ENCODE assay signal across 14 mouse cellular contexts in genomic region chr8:70650351-70650750, GRCm38 (mm10). TPM values are rescaled to one million over a fixed set of nuclear protein-coding genes. Genes with fewer than 3 reads are reported as not detected.
A peak's percentile ranks its signal among the peaks of the same experiment; 100 is the strongest.
DNase-seq lines count a peak whose midpoint lies in the region; ATAC-seq lines count a peak whose summit lies in the region.
"Had no signal": no experiment of that assay in that cellular context is flagged by ENCODE, and none has a peak within 500 bp of the region (broad histone marks: within the 10 kb centered on the region; RNA-seq: fewer than 3 reads in every experiment).

No protein-coding gene starts in this region.

- H3K4me3 ChIP-seq in forebrain, embryonic 10.5 days: no peak overlapping the region
- no peak overlapping the region for H3K4me3 ChIP-seq in forebrain, embryonic 16.5 days (replicated peaks; ENCODE audit: low read length)
- H3K4me3 ChIP-seq in hindbrain, embryonic 10.5 days: no peak overlapping the region
- H3K4me3 ChIP-seq in hindbrain, embryonic 11.5 days (ENCODE audit: low read depth, low read length): no peak overlapping the region
- H3K4me3 ChIP-seq in midbrain, embryonic 12.5 days: no peak overlapping the region
- H3K4me3 ChIP-seq in midbrain, embryonic 14.5 days (replicated peaks; ENCODE audit: low read depth, low read length): no peak overlapping the region
- H3K4me3 ChIP-seq in neural tube, embryonic 14.5 days (ENCODE audit: low read depth, low read length): no peak overlapping the region
- H3K4me3 ChIP-seq: embryonic facial prominence, embryonic 13.5 days; liver, embryonic 12.5 days had no signal

- no peak for DNase-seq in forebrain, embryonic 10.5 days (ENCODE audit: extremely low spot score, low spot score)
- no peak for DNase-seq in hindbrain, embryonic 10.5 days (ENCODE audit: low spot score)
- no peak for DNase-seq in hindbrain, embryonic 11.5 days (ENCODE audit: low spot score)
- DNase-seq in midbrain, embryonic 14.5 days: no peak
- DNase-seq in frontal cortex, postnatal 36 days (ENCODE audit: low spot score in 2 of 2): no peak
- DNase-seq: adrenal gland, postnatal 25 days; cerebellum, postnatal 36 days; kidney, adult 9 months; lung, postnatal 4 days had no signal

- peaks cover 64% of the 10 kb centered on the region for H3K4me1 ChIP-seq in forebrain, embryonic 10.5 days
- H3K4me1 ChIP-seq in forebrain, embryonic 16.5 days (replicated peaks; ENCODE audit: control insufficient read depth, insufficient read depth, low read length): peaks cover 10% of the 10 kb centered on the region
- peaks cover 70% of the 10 kb centered on the region for H3K4me1 ChIP-seq in hindbrain, embryonic 10.5 days (replicated peaks)
- H3K4me1 ChIP-seq in hindbrain, embryonic 11.5 days (replicated peaks; ENCODE audit: control insufficient read depth, insufficient read depth, low read length): peaks cover 14% of the 10 kb centered on the region
- H3K4me1 ChIP-seq in midbrain, embryonic 12.5 days: peaks cover 37% of the 10 kb centered on the region
- 0 out of 2 replicates have a peak, but pooled peaks cover 14% of the 10 kb centered on the region for H3K4me1 ChIP-seq in midbrain, embryonic 14.5 days (ENCODE audit: control insufficient read depth, insufficient read depth, low read length)
- peaks cover 24% of the 10 kb centered on the region for H3K4me1 ChIP-seq in neural tube, embryonic 14.5 days (ENCODE audit: control insufficient read depth, insufficient read depth, low read length)

- ATAC-seq in forebrain, embryonic 16.5 days: no peak
- ATAC-seq in hindbrain, embryonic 11.5 days (ENCODE audit: low FRiP score): no peak
- no peak for ATAC-seq in midbrain, embryonic 12.5 days (ENCODE audit: low FRiP score, low read depth)
- ATAC-seq in midbrain, embryonic 14.5 days (ENCODE audit: low FRiP score, low TSS enrichment): no peak
- no peak for ATAC-seq in neural tube, embryonic 14.5 days (ENCODE audit: low read depth)
- ATAC-seq: liver, embryonic 12.5 days had no signal

- no peak overlapping the region for H3K4me2 ChIP-seq in forebrain, embryonic 16.5 days (ENCODE audit: low read length)
- H3K4me2 ChIP-seq in hindbrain, embryonic 11.5 days (replicated peaks; ENCODE audit: low read depth, low read length): no peak overlapping the region
- no peak overlapping the region for H3K4me2 ChIP-seq in midbrain, embryonic 12.5 days (replicated peaks)
- H3K4me2 ChIP-seq in midbrain, embryonic 14.5 days (ENCODE audit: low read length): no peak overlapping the region
- no peak overlapping the region for H3K4me2 ChIP-seq in neural tube, embryonic 14.5 days (ENCODE audit: low read depth, low read length)
- H3K4me2 ChIP-seq: liver, embryonic 12.5 days had no signal

- peaks cover 60% of the 10 kb centered on the region for H3K36me3 ChIP-seq in forebrain, embryonic 10.5 days (replicated peaks)
- 0 out of 2 replicates have a peak, but pooled peaks cover 2% of the 10 kb centered on the region for H3K36me3 ChIP-seq in forebrain, embryonic 16.5 days (ENCODE audit: control insufficient read depth, insufficient read depth)
- H3K36me3 ChIP-seq in hindbrain, embryonic 10.5 days: peaks cover 67% of the 10 kb centered on the region
- H3K36me3 ChIP-seq in hindbrain, embryonic 11.5 days (ENCODE audit: control insufficient read depth, insufficient read depth, low read length): peaks cover 15% of the 10 kb centered on the region; the same call in 1 of the 2 replicates
- peaks cover 39% of the 10 kb centered on the region for H3K36me3 ChIP-seq in midbrain, embryonic 12.5 days
- H3K36me3 ChIP-seq in midbrain, embryonic 14.5 days (ENCODE audit: control insufficient read depth, insufficient read depth, low read length): peaks cover 31% of the 10 kb centered on the region
- H3K36me3 ChIP-seq in neural tube, embryonic 14.5 days (ENCODE audit: control insufficient read depth, insufficient read depth, low read length): 0 out of 2 replicates have a peak, but pooled peaks cover 4% of the 10 kb centered on the region

- H3K9me3 ChIP-seq in forebrain, embryonic 10.5 days: no peaks in the 10 kb centered on the region
- no peaks in the 10 kb centered on the region for H3K9me3 ChIP-seq in forebrain, embryonic 16.5 days (ENCODE audit: control insufficient read depth, low read length)
- H3K9me3 ChIP-seq in hindbrain, embryonic 10.5 days: no peaks in the 10 kb centered on the region
- H3K9me3 ChIP-seq in hindbrain, embryonic 11.5 days (ENCODE audit: control insufficient read depth, low read length): no peaks in the 10 kb centered on the region
- H3K9me3 ChIP-seq in midbrain, embryonic 12.5 days: no peaks in the 10 kb centered on the region
- no peaks in the 10 kb centered on the region for H3K9me3 ChIP-seq in midbrain, embryonic 14.5 days (ENCODE audit: control insufficient read depth, low read length)
- H3K9me3 ChIP-seq in neural tube, embryonic 14.5 days (ENCODE audit: control insufficient read depth, low read length): no peaks in the 10 kb centered on the region
- H3K9me3 ChIP-seq: embryonic facial prominence, embryonic 13.5 days; liver, embryonic 12.5 days had no signal

- H3K27me3 ChIP-seq in forebrain, embryonic 10.5 days (ENCODE audit: poor library complexity, severe bottlenecking): no peaks in the 10 kb centered on the region
- H3K27me3 ChIP-seq in forebrain, embryonic 16.5 days (replicated peaks; ENCODE audit: control insufficient read depth, insufficient read depth, low read length): no peaks in the 10 kb centered on the region
- H3K27me3 ChIP-seq in hindbrain, embryonic 10.5 days (ENCODE audit: insufficient read depth, poor library complexity, severe bottlenecking): no peaks in the 10 kb centered on the region
- H3K27me3 ChIP-seq in hindbrain, embryonic 11.5 days (ENCODE audit: control insufficient read depth, insufficient read depth, low read length): no peaks in the 10 kb centered on the region
- H3K27me3 ChIP-seq in midbrain, embryonic 12.5 days: no peaks in the 10 kb centered on the region
- no peaks in the 10 kb centered on the region for H3K27me3 ChIP-seq in midbrain, embryonic 14.5 days (ENCODE audit: control insufficient read depth, insufficient read depth, low read length)
- no peaks in the 10 kb centered on the region for H3K27me3 ChIP-seq in neural tube, embryonic 14.5 days (ENCODE audit: control insufficient read depth, insufficient read depth, low read length)
- H3K27me3 ChIP-seq: embryonic facial prominence, embryonic 13.5 days; liver, embryonic 12.5 days had no signal

- WGBS in forebrain, embryonic 10.5 days: 95% methylated on average over 17 of the region's 17 CpGs
- WGBS in forebrain, embryonic 16.5 days: 95% methylated on average over 17 of the region's 17 CpGs
- WGBS in hindbrain, embryonic 10.5 days: 95% methylated on average over 17 of the region's 17 CpGs
- WGBS in hindbrain, embryonic 11.5 days: 97% methylated on average over 17 of the region's 17 CpGs
- WGBS in midbrain, embryonic 12.5 days: 93% methylated on average over 17 of the region's 17 CpGs
- 96% methylated on average over 17 of the region's 17 CpGs for WGBS in midbrain, embryonic 14.5 days
- WGBS in neural tube, embryonic 14.5 days: 90% methylated on average over 17 of the region's 17 CpGs

- no peak overlapping the region for H3K9ac ChIP-seq in forebrain, embryonic 16.5 days (replicated peaks; ENCODE audit: low read depth, low read length)
- no peak overlapping the region for H3K9ac ChIP-seq in hindbrain, embryonic 11.5 days (ENCODE audit: low read depth, low read length)
- H3K9ac ChIP-seq in midbrain, embryonic 12.5 days (replicated peaks): no peak overlapping the region
- H3K9ac ChIP-seq in midbrain, embryonic 14.5 days (replicated peaks; ENCODE audit: low read length): no peak overlapping the region
- H3K9ac ChIP-seq in neural tube, embryonic 14.5 days (replicated peaks; ENCODE audit: low read depth, low read length): no peak overlapping the region
- H3K9ac ChIP-seq: embryonic facial prominence, embryonic 13.5 days; liver, embryonic 12.5 days had no signal

- 0 out of 2 replicates have a peak overlapping the region, but pooled peaks have one; percentile 4 for H3K27ac ChIP-seq in forebrain, embryonic 10.5 days
- H3K27ac ChIP-seq in forebrain, embryonic 16.5 days (ENCODE audit: low read length): no peak overlapping the region
- H3K27ac ChIP-seq in hindbrain, embryonic 10.5 days: peak overlapping the region; percentile 63; the same call in 1 of the 2 replicates
- no peak overlapping the region for H3K27ac ChIP-seq in hindbrain, embryonic 11.5 days (ENCODE audit: low read depth, low read length)
- 0 out of 2 replicates have a peak overlapping the region, but pooled peaks have one; percentile 6 for H3K27ac ChIP-seq in midbrain, embryonic 12.5 days (replicated peaks)
- no peak overlapping the region for H3K27ac ChIP-seq in midbrain, embryonic 14.5 days (replicated peaks; ENCODE audit: low read depth, low read length)
- peak overlapping the region; percentile 55; the same call in 1 of the 2 replicates for H3K27ac ChIP-seq in neural tube, embryonic 14.5 days (ENCODE audit: low read depth, low read length)

RNA-seq across cellular contexts. Expression of gene Pgpep1, which starts 9.8 kb away (rescaled TPM):
- 40.5 and 49.3 TPM in 2 replicates for polyA plus RNA-seq in forebrain, embryonic 10.5 days (2016; fragmentation: Nextera tagmentation; extraction: Ambion mirVana)
- polyA plus RNA-seq in forebrain, embryonic 16.5 days (2015; fragmentation: Nextera tagmentation; extraction: Ambion mirVana): 60.3 and 65.7 TPM in 2 replicates
- polyA plus RNA-seq in hindbrain, embryonic 10.5 days (2016; fragmentation: Nextera tagmentation; extraction: Ambion mirVana): 87.4 and 141 TPM in 2 replicates
- polyA plus RNA-seq in hindbrain, embryonic 11.5 days (2014; fragmentation: Nextera tagmentation; extraction: Ambion mirVana): 170 TPM in 2 replicates
- polyA plus RNA-seq in midbrain, embryonic 12.5 days (2016; fragmentation: Nextera tagmentation; extraction: Ambion mirVana): 82.7 and 93.7 TPM in 2 replicates
- 86.9 and 95.8 TPM in 2 replicates for polyA plus RNA-seq in midbrain, embryonic 14.5 days (2014; fragmentation: Nextera tagmentation; extraction: Ambion mirVana)
- 74.5 and 85.2 TPM in 2 replicates for polyA plus RNA-seq in neural tube, embryonic 14.5 days (2014; fragmentation: Nextera tagmentation; extraction: Ambion mirVana)

RNA-seq across cellular contexts. Expression of gene Gdf15, which starts 18.1 kb away (rescaled TPM):
- not detected in 2 replicates for polyA plus RNA-seq in forebrain, embryonic 10.5 days (2016; fragmentation: Nextera tagmentation; extraction: Ambion mirVana)
- polyA plus RNA-seq in forebrain, embryonic 16.5 days (2015; fragmentation: Nextera tagmentation; extraction: Ambion mirVana): 0.20 TPM in 1 of 2 replicates, not detected in the other
- not detected in 2 replicates for polyA plus RNA-seq in hindbrain, embryonic 10.5 days (2016; fragmentation: Nextera tagmentation; extraction: Ambion mirVana)
- not detected in 2 replicates for polyA plus RNA-seq in hindbrain, embryonic 11.5 days (2014; fragmentation: Nextera tagmentation; extraction: Ambion mirVana)
- 0.17 TPM in 1 of 2 replicates, not detected in the other for polyA plus RNA-seq in midbrain, embryonic 12.5 days (2016; fragmentation: Nextera tagmentation; extraction: Ambion mirVana)
- polyA plus RNA-seq in midbrain, embryonic 14.5 days (2014; fragmentation: Nextera tagmentation; extraction: Ambion mirVana): 0.16 and 0.20 TPM in 2 replicates
- 0.54 TPM in 1 of 2 replicates, not detected in the other for polyA plus RNA-seq in neural tube, embryonic 14.5 days (2014; fragmentation: Nextera tagmentation; extraction: Ambion mirVana)

RNA-seq across cellular contexts. Expression of gene Lsm4, which starts 22.7 kb away (rescaled TPM):
- polyA plus RNA-seq in forebrain, embryonic 10.5 days (2016; fragmentation: Nextera tagmentation; extraction: Ambion mirVana): 336 and 339 TPM in 2 replicates
- 166 and 168 TPM in 2 replicates for polyA plus RNA-seq in forebrain, embryonic 16.5 days (2015; fragmentation: Nextera tagmentation; extraction: Ambion mirVana)
- 344 and 354 TPM in 2 replicates for polyA plus RNA-seq in hindbrain, embryonic 10.5 days (2016; fragmentation: Nextera tagmentation; extraction: Ambion mirVana)
- polyA plus RNA-seq in hindbrain, embryonic 11.5 days (2014; fragmentation: Nextera tagmentation; extraction: Ambion mirVana): 282 and 299 TPM in 2 replicates
- polyA plus RNA-seq in midbrain, embryonic 12.5 days (2016; fragmentation: Nextera tagmentation; extraction: Ambion mirVana): 255 and 263 TPM in 2 replicates
- polyA plus RNA-seq in midbrain, embryonic 14.5 days (2014; fragmentation: Nextera tagmentation; extraction: Ambion mirVana): 175 and 201 TPM in 2 replicates
- 193 and 194 TPM in 2 replicates for polyA plus RNA-seq in neural tube, embryonic 14.5 days (2014; fragmentation: Nextera tagmentation; extraction: Ambion mirVana)

RNA-seq across cellular contexts. Expression of gene Lrrc25, which starts 34.4 kb away (rescaled TPM):
- polyA plus RNA-seq in forebrain, embryonic 10.5 days (2016; fragmentation: Nextera tagmentation; extraction: Ambion mirVana): 0.49 and 0.87 TPM in 2 replicates
- 0.61 and 1.1 TPM in 2 replicates for polyA plus RNA-seq in forebrain, embryonic 16.5 days (2015; fragmentation: Nextera tagmentation; extraction: Ambion mirVana)
- polyA plus RNA-seq in hindbrain, embryonic 10.5 days (2016; fragmentation: Nextera tagmentation; extraction: Ambion mirVana): 1.1 and 1.6 TPM in 2 replicates
- polyA plus RNA-seq in hindbrain, embryonic 11.5 days (2014; fragmentation: Nextera tagmentation; extraction: Ambion mirVana): 0.85 and 0.97 TPM in 2 replicates
- 1.0 and 1.6 TPM in 2 replicates for polyA plus RNA-seq in midbrain, embryonic 12.5 days (2016; fragmentation: Nextera tagmentation; extraction: Ambion mirVana)
- polyA plus RNA-seq in midbrain, embryonic 14.5 days (2014; fragmentation: Nextera tagmentation; extraction: Ambion mirVana): 0.34 and 1.1 TPM in 2 replicates
- polyA plus RNA-seq in neural tube, embryonic 14.5 days (2014; fragmentation: Nextera tagmentation; extraction: Ambion mirVana): 0.20 and 1.8 TPM in 2 replicates

RNA-seq across cellular contexts. Expression of gene Ssbp4, which starts 41.7 kb away (rescaled TPM):
- polyA plus RNA-seq in forebrain, embryonic 10.5 days (2016; fragmentation: Nextera tagmentation; extraction: Ambion mirVana): 74.4 and 84.1 TPM in 2 replicates
- polyA plus RNA-seq in forebrain, embryonic 16.5 days (2015; fragmentation: Nextera tagmentation; extraction: Ambion mirVana): 100 and 121 TPM in 2 replicates
- 84.4 and 117 TPM in 2 replicates for polyA plus RNA-seq in hindbrain, embryonic 10.5 days (2016; fragmentation: Nextera tagmentation; extraction: Ambion mirVana)
- polyA plus RNA-seq in hindbrain, embryonic 11.5 days (2014; fragmentation: Nextera tagmentation; extraction: Ambion mirVana): 126 and 129 TPM in 2 replicates
- polyA plus RNA-seq in midbrain, embryonic 12.5 days (2016; fragmentation: Nextera tagmentation; extraction: Ambion mirVana): 115 and 118 TPM in 2 replicates
- 172 and 213 TPM in 2 replicates for polyA plus RNA-seq in midbrain, embryonic 14.5 days (2014; fragmentation: Nextera tagmentation; extraction: Ambion mirVana)
- polyA plus RNA-seq in neural tube, embryonic 14.5 days (2014; fragmentation: Nextera tagmentation; extraction: Ambion mirVana): 163 and 240 TPM in 2 replicates

Comparison
In these comparisons a context has a peak if more than half of its experiments do, and no peak if none do; other contexts are left out.
1. H3K27ac ChIP-seq: peak in forebrain, embryonic 10.5 days (single experiment), hindbrain, embryonic 10.5 days (single experiment), midbrain, embryonic 12.5 days (single experiment) and neural tube, embryonic 14.5 days (single experiment); none in forebrain, embryonic 16.5 days (single experiment), hindbrain, embryonic 11.5 days (single experiment) and midbrain, embryonic 14.5 days (single experiment).